Mouse (Mus musculus) forebrain, embryonic 13.5 days (tissue): ENCODE results near the gene Gabbr1. TPM values are rescaled to one million over a fixed set of nuclear protein-coding genes. Genes with fewer than 3 reads are reported as not detected.

Experiments used
- ATAC-seq: fragments of 200-750 bp; cut with Nextera tagmentation; 2 replicates; pipeline ENCODE4 v1.8.0; 2017
- H3K27ac ChIP-seq: fragments of 300-500 bp; sonication (generic); 2 replicates; pipeline ENCODE4 v1.5.1; 2015; ENCODE audit warnings: inconsistent platforms, mild to moderate bottlenecking, moderate library complexity
- H3K27me3 ChIP-seq: fragments of 300-500 bp; sonication (generic); 2 replicates; pipeline ENCODE4 v1.6.1; 2015; ENCODE audit warnings: mild to moderate bottlenecking, inconsistent platforms
- H3K36me3 ChIP-seq: fragments of 300-500 bp; sonication (generic); 2 replicates; pipeline ENCODE4 v1.6.1; 2015; ENCODE audit warnings: mild to moderate bottlenecking, inconsistent platforms; ENCODE audit not compliant: poor library complexity, severe bottlenecking
- H3K4me1 ChIP-seq: fragments of 300-500 bp; sonication (generic); 2 replicates; pipeline ENCODE4 v1.6.1; 2015; ENCODE audit warnings: inconsistent platforms
- H3K4me2 ChIP-seq: fragments of 300-500 bp; sonication (generic); 2 replicates; pipeline ENCODE4 v1.6.1; 2015; ENCODE audit warnings: inconsistent platforms, mild to moderate bottlenecking, moderate library complexity
- H3K4me3 ChIP-seq: fragments of 300-500 bp; sonication (generic); 2 replicates; pipeline ENCODE4 v1.5.1; 2015; ENCODE audit warnings: mild to moderate bottlenecking, inconsistent platforms
- H3K9ac ChIP-seq: fragments of 300-500 bp; sonication (generic); 2 replicates; pipeline ENCODE4 v1.6.1; 2015; ENCODE audit warnings: mild to moderate bottlenecking, inconsistent platforms
- H3K9me3 ChIP-seq: fragments of 300-500 bp; sonication (generic); replicated peaks from 2 replicates; pipeline ENCODE4 v1.6.1; 2016; ENCODE audit warnings: inconsistent platforms
- WGBS: fragments of 180-500 bp; shearing (Covaris S2); methylation state at CpG from one replicate; pipeline ENCODE4 v1.1.7; 2015; 5-methylcytosine and 5-hydroxymethylcytosine counted together
- polyA plus RNA-seq: library from polyadenylated mRNA; unstranded; fragments of >200 nt; fragmentation: Nextera tagmentation; extraction: Ambion mirVana; gene quantifications from 2 replicates; pipeline ENCODE4 v1.2.1, GENCODE M21; 2015

Gabbr1 gene
- polyA plus RNA-seq, 1 experiment from 2014 or later, result 30.1 TPM

DNA sequence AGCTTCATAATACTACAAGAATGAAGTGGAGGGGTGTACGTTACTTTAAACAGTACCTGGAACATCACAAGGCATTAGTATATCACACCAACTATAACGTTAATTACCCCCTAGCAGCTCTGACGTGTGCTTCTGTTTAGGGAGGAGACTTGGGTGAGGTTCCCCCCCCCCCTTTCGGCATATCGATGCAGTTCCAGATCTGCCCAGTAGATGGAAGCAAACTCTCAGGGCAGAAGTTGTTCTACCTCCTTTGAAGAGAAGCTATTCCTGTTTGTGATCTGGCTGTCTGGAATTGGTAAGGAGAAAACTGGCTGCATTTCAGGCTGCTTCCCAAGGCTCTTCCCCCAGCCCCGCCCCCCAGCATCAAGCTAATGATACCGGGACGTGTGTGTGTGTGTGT is 37.6 kb downstream of the Gabbr1 start:
- Histone ChIP-seq H3K4me3 (no peak overlapping the region), H3K4me2 (no peak overlapping the region), H3K4me1 (peaks cover 19% of the 10 kb centered on the region), H3K36me3 (no peaks in the 10 kb centered on the region), H3K27ac (no peak overlapping the region), H3K9ac (no peak overlapping the region), H3K9me3 (no peaks in the 10 kb centered on the region), H3K27me3 (0 out of 2 replicates have a peak, but pooled peaks cover 4% of the 10 kb centered on the region)
- peak; percentile 57; the same call in 1 of the 2 replicates for ATAC-seq
- 5% methylated on average over 7 of the region's 8 CpGs for WGBS

DNA sequence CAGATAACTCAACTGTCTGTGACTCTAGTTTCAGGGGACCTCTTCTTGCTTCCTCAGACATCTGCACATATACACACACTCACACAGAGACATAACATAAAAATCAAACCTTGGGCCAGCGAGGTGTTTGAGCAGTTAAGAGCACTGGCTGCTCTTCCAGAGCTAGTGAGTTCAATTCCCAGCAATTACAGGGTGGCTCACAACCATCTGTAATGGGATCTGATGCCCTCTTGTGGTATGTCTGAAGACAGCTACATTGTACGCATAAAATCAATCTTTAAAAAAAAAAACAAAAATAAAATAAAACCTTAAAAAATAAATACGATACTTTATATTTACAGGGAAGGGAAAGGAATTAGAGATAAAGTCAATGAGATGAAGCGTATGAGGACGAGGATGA is 38.9 kb downstream of the Gabbr1 start:
- Histone ChIP-seq H3K27ac (no peak overlapping the region), H3K4me1 (peaks cover 6% of the 10 kb centered on the region), H3K9me3 (no peaks in the 10 kb centered on the region), H3K9ac (no peak overlapping the region), H3K27me3 (0 out of 2 replicates have a peak, but pooled peaks cover 4% of the 10 kb centered on the region), H3K4me2 (no peak overlapping the region), H3K4me3 (no peak overlapping the region), H3K36me3 (no peaks in the 10 kb centered on the region)
- ATAC-seq, result no peak
- 63% methylated on average over 5 of the region's 5 CpGs for WGBS

DNA sequence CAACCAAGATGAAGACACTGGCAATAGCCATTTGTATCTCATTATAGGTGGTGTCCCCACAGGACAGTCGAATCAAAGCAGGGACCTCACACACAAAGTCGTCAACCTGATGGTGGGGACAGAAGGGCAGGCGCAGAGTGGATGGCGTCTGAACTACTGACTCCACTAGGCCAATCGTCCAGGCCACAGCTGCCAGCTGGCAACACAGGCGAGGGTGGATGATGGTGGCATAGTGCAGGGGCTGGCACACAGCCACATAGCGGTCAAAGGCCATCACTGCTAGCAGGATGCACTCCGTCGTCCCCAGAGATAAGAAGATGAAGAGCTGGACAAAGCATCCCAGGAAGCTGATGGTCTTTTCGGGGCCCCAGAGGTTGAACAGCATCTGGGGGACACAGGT is 39.8 kb downstream of the Gabbr1 start:
- no peak overlapping the region for H3K27ac ChIP-seq
- H3K9me3 ChIP-seq, result no peaks in the 10 kb centered on the region
- no peak overlapping the region for H3K4me3 ChIP-seq
- no peaks in the 10 kb centered on the region for H3K36me3 ChIP-seq
- 0 out of 2 replicates have a peak, but pooled peaks cover 4% of the 10 kb centered on the region for H3K27me3 ChIP-seq
- H3K4me1 ChIP-seq, result no peaks in the 10 kb centered on the region
- ATAC-seq, result no peak
- H3K4me2 ChIP-seq, result no peak overlapping the region
- H3K9ac ChIP-seq, result no peak overlapping the region; the same call in 1 of the 2 replicates
- WGBS, result 83% methylated on average over 10 of the region's 10 CpGs

DNA sequence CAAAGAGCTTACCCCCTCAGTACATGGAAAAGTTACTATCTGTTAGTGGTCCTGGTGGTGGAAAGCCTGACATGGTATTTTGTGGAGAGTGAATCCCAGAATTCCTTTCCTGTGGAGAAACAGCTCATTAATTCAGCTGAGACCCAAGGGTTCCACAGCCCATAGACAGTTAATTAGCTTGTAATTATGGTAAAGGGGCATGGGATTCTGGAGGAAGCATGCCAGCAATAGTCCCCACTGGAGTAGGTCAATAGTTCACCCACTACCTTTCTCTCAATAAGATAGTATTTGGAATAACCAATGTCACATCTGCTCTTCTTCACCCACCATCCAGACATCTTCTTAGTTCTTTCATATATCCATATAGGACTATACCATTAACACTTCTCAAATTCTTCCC is 42.6 kb downstream of the Gabbr1 start, which contains the start of gene Olfr90:
Gene Olfr90 (minus strand): TSS at position 101 of the 400 bp plus-strand sequence.
- H3K9me3 ChIP-seq, result no peaks in the 10 kb centered on the region
- H3K4me2 ChIP-seq, result no peak within 1 kb of the TSS
- no peaks in the 10 kb centered on the region for H3K4me1 ChIP-seq
- no peak within 1 kb of the TSS for H3K9ac ChIP-seq
- H3K36me3 ChIP-seq, result no peaks in the 10 kb centered on the region
- no peak for ATAC-seq
- no peaks in the 10 kb centered on the region for H3K27me3 ChIP-seq
- H3K4me3 ChIP-seq, result no peak within 1 kb of the TSS
- H3K27ac ChIP-seq, result no peak within 1 kb of the TSS

DNA sequence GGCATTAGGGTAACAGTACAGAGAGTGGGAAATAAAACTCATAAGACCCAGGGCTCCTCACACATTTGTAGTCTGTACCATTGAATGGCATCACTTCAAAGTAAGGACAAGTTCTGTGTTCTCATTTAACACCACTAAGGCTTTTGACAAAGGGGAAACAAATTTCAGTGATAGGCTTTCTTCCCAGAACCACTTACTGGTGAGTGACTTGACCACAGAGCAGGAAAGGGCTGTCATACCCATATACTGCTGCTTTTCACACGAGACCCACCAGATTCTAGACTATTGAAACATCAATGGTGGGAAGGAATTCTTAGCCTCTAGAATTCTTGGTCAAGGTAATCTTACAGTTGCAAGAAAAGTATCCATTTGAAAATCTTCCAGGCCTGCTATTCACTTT is 46.4 kb downstream of the Gabbr1 start:
- ATAC-seq, result no peak
- Histone ChIP-seq H3K36me3 (no peaks in the 10 kb centered on the region), H3K4me2 (no peak overlapping the region), H3K27me3 (no peaks in the 10 kb centered on the region), H3K27ac (no peak overlapping the region), H3K9ac (no peak overlapping the region), H3K4me3 (no peak overlapping the region), H3K9me3 (no peaks in the 10 kb centered on the region), H3K4me1 (no peaks in the 10 kb centered on the region)
- WGBS, result 82% methylated on average over 1 of the region's 1 CpGs

DNA sequence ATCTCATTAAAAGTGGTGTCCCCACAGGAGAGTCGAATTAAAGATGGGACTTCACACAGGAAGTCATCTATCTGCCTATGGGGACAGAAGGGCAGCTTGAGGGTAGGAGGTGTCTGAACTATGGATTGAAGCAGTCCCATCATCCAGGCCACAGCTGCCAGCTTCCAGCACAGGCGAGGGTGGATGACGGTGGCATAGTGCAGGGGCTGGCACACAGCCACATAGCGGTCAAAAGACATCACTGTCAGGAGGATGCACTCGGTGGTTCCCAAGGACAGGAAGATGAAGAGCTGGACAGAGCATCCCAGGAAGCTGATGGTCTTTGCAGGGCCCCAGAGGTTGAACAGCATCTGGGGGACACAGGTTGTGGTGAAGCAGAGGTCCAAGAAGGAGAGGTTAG is 47.5 kb downstream of the Gabbr1 start:
- no peak for ATAC-seq
- no peak overlapping the region for H3K27ac ChIP-seq
- WGBS, result 78% methylated on average over 5 of the region's 5 CpGs
- no peaks in the 10 kb centered on the region for H3K27me3 ChIP-seq
- H3K9ac ChIP-seq, result no peak overlapping the region
- H3K9me3 ChIP-seq, result no peaks in the 10 kb centered on the region
- no peak overlapping the region for H3K4me3 ChIP-seq
- H3K4me2 ChIP-seq, result no peak overlapping the region
- H3K36me3 ChIP-seq, result no peaks in the 10 kb centered on the region
- H3K4me1 ChIP-seq, result no peaks in the 10 kb centered on the region

DNA sequence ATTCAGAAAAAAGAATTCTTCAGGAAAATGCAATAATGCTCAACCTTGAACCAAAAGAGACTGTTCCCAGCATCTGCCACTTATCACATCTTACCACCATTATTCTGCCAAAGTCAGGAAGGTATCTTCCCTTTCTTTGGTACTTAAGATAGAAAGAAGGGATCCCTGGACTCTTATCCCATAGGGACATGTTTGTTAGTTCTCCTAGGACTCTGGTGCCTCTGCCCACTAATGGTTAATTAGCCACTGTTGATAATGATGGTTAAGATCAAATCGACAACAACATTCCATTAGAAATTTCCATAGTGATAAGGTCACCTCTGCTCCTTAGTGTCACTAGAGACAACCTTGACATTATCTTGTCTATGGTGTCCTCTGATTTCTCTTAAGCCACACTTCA is 52.4 kb downstream of the Gabbr1 start, which contains the start of gene Olfr91:
Gene Olfr91 (minus strand): TSS at position 101 of the 400 bp plus-strand sequence.
- Histone ChIP-seq H3K9me3 (no peaks in the 10 kb centered on the region), H3K4me2 (no peak within 1 kb of the TSS), H3K9ac (no peak within 1 kb of the TSS), H3K36me3 (no peaks in the 10 kb centered on the region), H3K27ac (no peak within 1 kb of the TSS), H3K27me3 (no peaks in the 10 kb centered on the region), H3K4me1 (no peaks in the 10 kb centered on the region), H3K4me3 (no peak within 1 kb of the TSS)
- 93% methylated on average over 1 of the region's 1 CpGs for WGBS
- no peak for ATAC-seq

DNA sequence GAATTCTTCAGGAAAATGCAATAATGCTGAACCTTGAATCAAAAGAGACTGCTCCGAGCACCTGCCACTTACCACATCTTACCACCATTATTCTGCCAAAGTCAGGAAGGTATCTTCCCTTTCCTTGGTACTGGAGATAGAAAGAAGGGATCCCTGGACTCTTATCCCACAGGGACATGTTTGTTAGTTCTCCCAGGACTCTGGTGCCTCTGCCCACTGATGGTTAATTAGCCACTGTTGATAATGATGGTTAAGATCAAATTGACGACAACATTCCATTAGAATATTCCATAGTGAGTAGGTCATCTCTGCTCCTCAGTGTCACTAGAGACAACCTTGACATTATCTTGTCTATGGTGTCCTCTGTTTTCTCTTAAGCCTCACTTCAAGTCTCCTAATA is 74.2 kb downstream of the Gabbr1 start, which contains the start of gene Olfr92:
Gene Olfr92 (minus strand): TSS at position 101 of the 400 bp plus-strand sequence.
- Histone ChIP-seq H3K36me3 (no peaks in the 10 kb centered on the region), H3K4me1 (no peaks in the 10 kb centered on the region), H3K4me3 (no peak within 1 kb of the TSS), H3K27ac (no peak within 1 kb of the TSS), H3K9ac (no peak within 1 kb of the TSS), H3K4me2 (no peak within 1 kb of the TSS), H3K27me3 (no peaks in the 10 kb centered on the region), H3K9me3 (no peaks in the 10 kb centered on the region)
- WGBS, result 85% methylated on average over 2 of the region's 2 CpGs
- ATAC-seq, result no peak

Other genes starting within 250 kb of the Gabbr1 start
- not detected in 2 replicates for gene H2-M10.6, start 233.8 kb upstream of the Gabbr1 start, polyA plus RNA-seq
- 34.4 and 39.2 TPM in 2 replicates for gene Trim26, start 208.8 kb upstream of the Gabbr1 start, polyA plus RNA-seq
- 0.30 and 0.41 TPM in 2 replicates for gene Trim15, start 178.8 kb upstream of the Gabbr1 start, polyA plus RNA-seq
- 1.2 and 2.1 TPM in 2 replicates for gene Trim10, start 176.4 kb upstream of the Gabbr1 start, polyA plus RNA-seq
- not detected in 2 replicates for gene Trim40, start 155.8 kb upstream of the Gabbr1 start, polyA plus RNA-seq
- gene Trim31, start 147.8 kb upstream of the Gabbr1 start, polyA plus RNA-seq, result not detected in 2 replicates
- 0.21 and 0.83 TPM in 2 replicates for gene Rnf39, start 103.0 kb upstream of the Gabbr1 start, polyA plus RNA-seq
- gene Ppp1r11, start 94.2 kb upstream of the Gabbr1 start, polyA plus RNA-seq, result 161 and 162 TPM in 2 replicates
- gene Znrd1, start 87.4 kb upstream of the Gabbr1 start, polyA plus RNA-seq, result 92.3 and 95.3 TPM in 2 replicates
- gene Znrd1as, start 87.4 kb upstream of the Gabbr1 start, polyA plus RNA-seq, result 6.0 and 6.9 TPM in 2 replicates
- 0.48 TPM in 1 of 2 replicates, not detected in the other for gene 2410137M14Rik, start 64.7 kb upstream of the Gabbr1 start, polyA plus RNA-seq
- gene H2-M5, start 56.4 kb upstream of the Gabbr1 start, polyA plus RNA-seq, result 1.6 and 1.7 TPM in 2 replicates
- gene Zfp57, start 44.8 kb upstream of the Gabbr1 start, polyA plus RNA-seq, result 215 and 228 TPM in 2 replicates
- 1.1 and 1.5 TPM in 2 replicates for gene Mog, start 22.6 kb upstream of the Gabbr1 start, polyA plus RNA-seq
- 0.09 and 0.10 TPM in 2 replicates for gene Olfr90, start 42.5 kb downstream of the Gabbr1 start, polyA plus RNA-seq
- not detected in 2 replicates for gene Olfr91, start 52.3 kb downstream of the Gabbr1 start, polyA plus RNA-seq
- not detected in 2 replicates for gene Olfr92, start 74.1 kb downstream of the Gabbr1 start, polyA plus RNA-seq
- not detected in 2 replicates for gene Olfr93, start 115.5 kb downstream of the Gabbr1 start, polyA plus RNA-seq
- gene Ubd, start 147.9 kb downstream of the Gabbr1 start, polyA plus RNA-seq, result not detected in 2 replicates
- not detected in 2 replicates for gene Olfr94, start 155.0 kb downstream of the Gabbr1 start, polyA plus RNA-seq
- not detected in 2 replicates for gene Olfr95, start 167.2 kb downstream of the Gabbr1 start, polyA plus RNA-seq
- not detected in 2 replicates for gene Olfr96, start 174.2 kb downstream of the Gabbr1 start, polyA plus RNA-seq
- gene Olfr97, start 191.4 kb downstream of the Gabbr1 start, polyA plus RNA-seq, result not detected in 2 replicates
- not detected in 2 replicates for gene Olfr98, start 217.8 kb downstream of the Gabbr1 start, polyA plus RNA-seq
- 0.61 and 1.6 TPM in 2 replicates for gene H2-M3, start 224.3 kb downstream of the Gabbr1 start, polyA plus RNA-seq
- gene Olfr99, start 237.5 kb downstream of the Gabbr1 start, polyA plus RNA-seq, result not detected in 2 replicates